Mouse (Mus musculus) liver, embryonic 14.5 days (tissue): ENCODE results near the gene Apol7b.
"Not testable (repeated sequence)": the region's sequence is repeated elsewhere in the genome, so short reads cannot be mapped to it uniquely, and the experiment has no call there.

ENCODE experiments used
- CTCF ChIP-seq: IDR thresholded peaks from 2 replicates; pipeline ENCODE4 v1.5.1; 2016; ENCODE audit warnings: antibody characterized with exemption, low read depth, control low read depth
- EP300 ChIP-seq: IDR thresholded peaks from 2 replicates; pipeline ENCODE4 v1.6.1; 2016; ENCODE audit warnings: antibody characterized with exemption, low read depth

- not testable (repeated sequence) for TF ChIP-seq CTCF, EP300
Observed at GRCm38 (mm10) chr15:77445668-77446067, 1.6 kb downstream of the Apol7b start.
